Mouse (Mus musculus): Measurements from ENCODE around the gene Gm3285. TPM values are rescaled to one million over a fixed set of nuclear protein-coding genes. Genes with fewer than 3 reads are reported as not detected.

The Gm3285 gene
- total RNA-seq, 4 experiments from 2014 or later = not detected

DNA sequence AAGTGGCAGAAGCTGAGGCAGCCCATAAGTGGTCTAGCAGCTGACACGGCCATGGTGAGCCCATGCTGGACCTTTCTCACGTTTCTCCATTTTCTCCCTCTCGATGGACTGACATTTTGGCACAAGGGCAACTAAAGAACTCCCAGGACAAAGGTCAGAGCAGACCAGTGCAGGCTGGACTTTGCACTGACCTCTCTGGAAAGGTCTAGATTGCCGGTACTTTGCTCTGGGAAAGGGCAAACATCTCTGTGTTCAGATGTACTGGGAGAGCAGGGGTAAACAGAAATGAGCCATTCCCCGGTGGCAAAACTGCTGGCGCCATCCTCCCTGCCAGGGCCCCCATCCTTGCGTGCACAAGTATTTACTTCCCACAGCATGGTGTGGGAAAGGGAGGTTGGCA lies 38.4 kb downstream of the Gm3285 start:
- no peak for DNase-seq (ENCODE audit: low spot score in 2 of 2)

- DNase-seq (ENCODE audit: low spot score in 2 of 2) = no peak
Observed at GRCm38 (mm10) chr10:77900903-77901818, 39.4 kb downstream of the Gm3285 start.

GRCm38 (mm10) chr10:77901871-77902210 lies 40.1 kb downstream of the Gm3285 start:
- no peak for DNase-seq (ENCODE audit: low spot score in 2 of 2)

GRCm38 (mm10) chr10:77902211-77902893 lies 40.6 kb downstream of the Gm3285 start, which contains the start of gene Lrrc3:
Gene Lrrc3, minus strand, starts transcription at chr10:77902536.
- DNase-seq (ENCODE audit: low spot score in 2 of 2) = no peak

GRCm38 (mm10) chr10:77902894-77903715 lies 41.3 kb downstream of the Gm3285 start:
- DNase-seq (ENCODE audit: low spot score in 2 of 2) = no peak

Other genes with a start within 250 kb of the Gm3285 start
- gene Ube2g2, start 239.7 kb upstream of the Gm3285 start, total RNA-seq (2022) = 100 to 1,000 TPM in 2 of 4 experiments, 10 to 100 TPM in 2; 81.6 to 141 (median 104) TPM
- not detected for gene Tspear, start 175.4 kb upstream of the Gm3285 start, total RNA-seq (2022)
- not detected for gene Gm19402, start 171.2 kb upstream of the Gm3285 start, total RNA-seq (2022)
- gene Gm9508, start 164.7 kb upstream of the Gm3285 start, total RNA-seq (2022) = not detected
- gene Gm10272, start 155.3 kb upstream of the Gm3285 start, total RNA-seq (2022) = not detected
- gene Gm10024, start 150.5 kb upstream of the Gm3285 start, total RNA-seq (2022) = not detected
- gene Gm10142, start 146.2 kb upstream of the Gm3285 start, total RNA-seq (2022) = not detected
- not detected for gene Krtap12-1, start 141.4 kb upstream of the Gm3285 start, total RNA-seq (2022)
- gene Gm10100, start 135.5 kb upstream of the Gm3285 start, total RNA-seq (2022) = not detected
- gene Gm18596, start 119.3 kb upstream of the Gm3285 start, total RNA-seq (2022) = not detected
- gene Gm9736, start 110.6 kb upstream of the Gm3285 start, total RNA-seq (2022) = not detected
- gene Gm3233, start 102.3 kb upstream of the Gm3285 start, total RNA-seq (2022) = not detected
- not detected for gene Gm3238, start 90.7 kb upstream of the Gm3285 start, total RNA-seq (2022)
- gene Gm7138, start 85.0 kb upstream of the Gm3285 start, total RNA-seq (2022) = not detected
- not detected for gene Gm3250, start 79.4 kb upstream of the Gm3285 start, total RNA-seq (2022)
- gene Gm7137, start 73.8 kb upstream of the Gm3285 start, total RNA-seq (2022) = not detected
- gene Gm9639, start 66.9 kb upstream of the Gm3285 start, total RNA-seq (2022) = not detected
- gene Gm19668, start 62.8 kb upstream of the Gm3285 start, total RNA-seq (2022) = not detected
- gene Gm9507, start 50.1 kb upstream of the Gm3285 start, total RNA-seq (2022) = not detected
- not detected for gene Gm2696, start 47.3 kb upstream of the Gm3285 start, total RNA-seq (2022)
- not detected for gene Krtap10-4, start 34.9 kb upstream of the Gm3285 start, total RNA-seq (2022)
- not detected for gene Krtap10-10, start 26.0 kb upstream of the Gm3285 start, total RNA-seq (2022)
- gene Gm36176, start 15.2 kb upstream of the Gm3285 start, total RNA-seq (2022) = not detected
- gene Gm10318, start 9.1 kb upstream of the Gm3285 start, total RNA-seq (2022) = not detected
- gene Lrrc3, start 40.6 kb downstream of the Gm3285 start, total RNA-seq (2022) = under 1 TPM; 0.07 to 0.49 (median 0.08) TPM
- under 1 TPM in 2 of 4 experiments, not detected in 2; 0.07 to 0.20 TPM for gene Trpm2, start 108.6 kb downstream of the Gm3285 start, total RNA-seq (2022)
- gene 1810043G02Rik, start 116.5 kb downstream of the Gm3285 start, total RNA-seq (2022) = 1 to 10 TPM; 3.2 to 4.7 (median 3.4) TPM
- gene Pfkl, start 148.1 kb downstream of the Gm3285 start, total RNA-seq (2022) = 10 to 100 TPM in 1 of 4 experiments, 1 to 10 TPM in 3; 7.0 to 10.6 (median 7.2) TPM
- gene Dnmt3l, start 180.0 kb downstream of the Gm3285 start, total RNA-seq (2022) = not detected
- gene Aire, start 181.6 kb downstream of the Gm3285 start, total RNA-seq (2022) = not detected
- gene Icosl, start 207.3 kb downstream of the Gm3285 start, total RNA-seq (2022) = 1 to 10 TPM; 1.0 to 1.6 (median 1.3) TPM

Measured in gastrocnemius, adult 8-10 months (tissue).